Mouse (Mus musculus) heart, postnatal 0 days (tissue): ENCODE data around the gene Cpvl.

Experiments
- CTCF ChIP-seq: IDR thresholded peaks from 2 replicates; pipeline ENCODE4 v1.5.1; 2016; ENCODE audit warnings: antibody characterized with exemption, control low read depth, low read depth
- EP300 ChIP-seq: IDR thresholded peaks from 2 replicates; pipeline ENCODE4 v1.6.1; 2016; ENCODE audit warnings: antibody characterized with exemption, low read depth

DNA sequence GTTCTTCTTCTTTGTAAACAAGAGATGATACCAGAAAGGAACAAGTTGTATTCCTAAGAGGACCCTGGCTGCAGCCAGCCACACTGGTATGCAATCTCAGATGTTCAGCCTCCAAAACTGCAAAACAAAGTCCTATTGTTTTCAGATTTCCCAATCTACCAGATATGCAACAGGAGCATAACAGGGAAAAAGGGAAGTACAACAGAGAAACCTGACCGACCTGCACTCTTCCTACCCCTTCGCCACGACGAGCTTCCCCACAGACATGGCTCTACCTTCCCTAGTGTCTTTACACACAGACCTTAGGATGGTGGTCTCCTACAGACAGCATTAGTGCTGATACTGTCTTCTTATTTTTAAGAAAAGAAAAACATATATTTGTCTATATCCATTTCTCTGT is 72.9 kb downstream of the Cpvl start:
- TF ChIP-seq CTCF (no peak), EP300 (no peak)
